Mouse (Mus musculus) heart, postnatal 4 days (tissue): ENCODE measurements around the gene Rybp. TPM values are rescaled to one million over a fixed set of nuclear protein-coding genes. Genes with fewer than 3 reads are reported as not detected.

ENCODE experiments used
- DNase-seq: peaks from one replicate; pipeline ENCODE4 v3.0.0; 2021
- total RNA-seq, 2 experiments: library from RNA; stranded (reverse); gene quantifications; 2 replicates each; pipeline ENCODE4 v1.2.3; 2021

The Rybp gene
- total RNA-seq, 2 experiments from 2014 or later = 23.9 to 28.1 TPM

DNA sequence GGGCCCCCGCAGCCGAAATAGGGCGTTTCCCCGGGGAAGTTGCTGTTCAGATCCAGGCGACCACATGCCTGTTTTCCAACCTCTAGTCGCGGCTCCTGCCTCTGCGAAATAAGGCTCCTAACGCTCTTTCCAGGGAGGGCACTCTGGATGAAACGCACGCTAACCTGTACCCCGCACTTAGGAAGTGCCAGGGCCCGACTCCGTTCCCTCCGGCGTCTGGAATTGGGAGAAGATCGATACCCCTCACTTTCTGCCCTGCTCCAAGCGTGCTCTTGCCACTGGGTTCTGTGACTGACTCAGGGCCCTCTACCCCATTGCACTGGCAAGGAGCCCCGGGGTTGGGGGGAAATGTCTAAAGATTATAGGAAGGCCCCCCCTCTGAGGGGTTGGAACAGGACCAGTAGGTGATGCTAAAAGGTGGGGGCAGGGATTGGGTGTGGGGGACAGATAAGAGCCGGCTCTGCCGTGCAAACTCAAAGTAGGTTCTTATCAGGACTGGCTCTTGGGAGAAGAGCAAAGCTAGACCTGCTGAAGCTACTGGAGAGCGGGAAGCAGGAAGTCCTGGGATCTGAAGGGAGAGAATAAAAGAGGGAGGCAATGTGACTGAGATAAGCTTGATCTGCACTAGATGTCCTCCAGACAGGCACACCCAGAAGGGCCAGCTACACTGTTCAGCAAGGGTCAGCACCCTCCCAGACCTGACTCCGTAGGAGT is 888 bp upstream of the Rybp start:
- peak; percentile 33 for DNase-seq

DNA sequence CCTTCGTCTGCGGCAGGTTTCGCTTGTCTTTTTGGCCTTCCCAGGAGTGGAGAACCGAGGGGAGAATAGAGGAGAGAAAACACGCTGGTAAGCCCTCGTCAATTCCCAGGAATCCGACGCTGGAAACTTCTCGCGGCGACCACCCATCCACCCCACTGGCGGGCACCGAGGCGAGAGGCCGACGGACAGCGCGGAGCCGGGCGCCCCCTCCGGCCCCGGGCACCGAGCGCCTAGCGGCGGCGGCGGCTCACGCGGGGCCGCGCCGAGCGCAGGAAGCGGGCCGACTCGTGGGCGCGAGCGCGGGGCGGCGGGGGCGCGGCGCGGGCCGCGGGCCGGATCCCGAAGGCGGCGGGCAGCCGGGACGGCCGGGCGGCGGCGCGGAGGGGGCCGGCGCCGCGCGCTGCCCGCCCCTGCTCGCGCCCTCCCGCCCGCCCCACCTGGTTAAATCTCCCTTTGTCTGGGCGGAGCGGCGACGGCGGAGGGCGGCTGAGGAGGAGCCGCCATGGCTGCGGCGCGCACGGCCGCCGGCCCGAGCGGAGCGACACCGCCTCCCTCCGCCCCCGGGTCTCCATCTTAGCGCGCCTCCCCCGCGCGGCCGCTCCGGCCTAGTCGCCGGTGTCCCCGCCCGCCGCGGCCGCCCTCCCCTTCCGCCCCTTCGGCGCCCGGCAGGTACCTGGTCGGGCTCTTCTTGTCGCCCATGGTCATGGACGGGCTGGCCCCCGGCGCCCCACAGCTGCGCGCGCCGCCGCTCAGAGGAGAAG is 532 bp downstream of the Rybp start:
- DNase-seq = peak; percentile 73

GRCm38 (mm10) chr6:100285985-100286572 is 1.2 kb downstream of the Rybp start:
- no peak for DNase-seq

GRCm38 (mm10) chr6:100278841-100279240 is 8.4 kb downstream of the Rybp start:
- DNase-seq = no peak

GRCm38 (mm10) chr6:100276344-100276743 is 10.9 kb downstream of the Rybp start:
- no peak for DNase-seq

DNA sequence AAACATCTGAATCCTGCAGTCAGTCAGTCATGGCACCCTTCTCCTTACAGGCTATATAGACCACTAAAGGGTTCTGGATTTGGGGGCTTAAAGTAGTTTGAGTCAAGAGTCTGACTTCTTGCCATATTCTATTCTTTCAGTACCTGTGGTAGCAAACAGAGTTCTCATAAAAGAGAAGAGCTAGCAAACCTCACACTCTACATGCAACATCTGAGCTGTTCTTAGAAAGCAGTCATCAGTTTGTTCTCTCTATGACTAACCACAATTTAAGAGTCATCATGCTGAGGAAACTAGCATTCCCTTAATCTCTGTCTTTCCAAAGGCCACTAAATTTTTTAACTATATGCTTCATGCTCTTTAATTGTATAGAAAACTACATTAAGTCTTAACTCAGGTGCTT is 11.6 kb downstream of the Rybp start:
- DNase-seq = no peak

DNA sequence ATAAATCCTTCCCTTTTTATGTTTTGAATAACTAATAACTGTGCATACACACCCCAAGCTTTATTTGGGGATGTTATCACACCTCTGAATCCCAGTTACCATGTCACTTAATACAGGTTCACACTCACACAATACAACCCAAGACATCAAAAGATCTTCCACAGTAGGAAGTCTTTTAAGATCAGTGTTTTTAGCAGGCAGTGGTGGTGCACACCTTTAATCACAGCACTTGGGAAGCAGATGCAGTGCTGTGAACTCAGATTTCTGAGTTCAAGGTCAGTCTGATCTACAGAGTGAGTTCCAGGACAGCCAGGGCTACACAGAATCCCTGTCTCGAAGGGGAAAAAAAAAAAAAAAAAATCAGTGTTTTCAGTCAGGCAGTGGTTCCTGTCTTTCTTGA is 13.7 kb downstream of the Rybp start:
- DNase-seq = no peak

- DNase-seq = no peak
Observed at GRCm38 (mm10) chr6:100271992-100272391, 15.3 kb downstream of the Rybp start.

DNA sequence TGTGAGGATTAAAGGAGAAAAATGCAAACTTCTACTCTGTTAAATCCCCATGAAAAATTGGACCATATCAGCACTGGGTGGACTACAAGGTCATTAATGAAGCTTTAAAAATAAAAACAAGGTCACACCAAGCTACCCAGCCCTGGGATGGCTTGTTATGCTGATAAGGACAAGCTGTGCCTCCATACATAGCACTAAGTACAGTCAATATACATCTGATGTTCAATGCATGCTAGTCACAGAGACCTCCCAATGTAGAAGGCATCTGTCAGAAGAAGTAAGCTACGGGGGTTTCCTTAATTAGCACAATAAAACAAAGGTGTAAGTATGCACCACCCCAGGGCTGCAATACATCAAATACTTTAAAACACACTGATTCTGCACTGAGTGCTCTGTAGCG is 16.5 kb downstream of the Rybp start:
- no peak for DNase-seq

DNA sequence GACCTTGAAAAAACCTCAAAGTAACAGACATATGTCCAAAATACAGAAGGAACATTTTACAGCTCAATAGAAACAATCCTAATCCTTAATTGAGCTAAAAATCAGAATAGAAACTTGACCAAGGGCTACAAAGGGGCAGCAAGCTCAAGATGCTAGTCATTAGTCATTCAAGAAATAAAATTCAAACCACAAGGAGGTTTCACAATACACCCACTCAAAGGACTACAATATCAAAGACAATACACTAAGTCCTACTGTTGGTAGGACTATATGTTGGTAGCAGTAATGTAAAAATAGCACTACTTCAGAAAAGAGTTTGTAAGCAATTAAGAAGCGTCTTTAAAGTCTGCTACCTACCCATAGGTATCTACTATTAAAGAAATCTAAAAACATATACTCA is 27.7 kb downstream of the Rybp start:
- DNase-seq = no peak

- DNase-seq = no peak
Observed at GRCm38 (mm10) chr6:100258278-100258677, 29.0 kb downstream of the Rybp start.

GRCm38 (mm10) chr6:100255411-100255810 is 31.9 kb downstream of the Rybp start:
- no peak for DNase-seq

- no peak for DNase-seq
Observed at GRCm38 (mm10) chr6:100254671-100255070, 32.6 kb downstream of the Rybp start.

- DNase-seq = no peak
Observed at GRCm38 (mm10) chr6:100244474-100244873, 42.8 kb downstream of the Rybp start.

- no peak for DNase-seq
Observed at GRCm38 (mm10) chr6:100235036-100235435, 52.2 kb downstream of the Rybp start.

GRCm38 (mm10) chr6:100233522-100233921 is 53.8 kb downstream of the Rybp start:
- no peak for DNase-seq

- no peak for DNase-seq
Observed at GRCm38 (mm10) chr6:100233061-100233460, 54.2 kb downstream of the Rybp start.

DNA sequence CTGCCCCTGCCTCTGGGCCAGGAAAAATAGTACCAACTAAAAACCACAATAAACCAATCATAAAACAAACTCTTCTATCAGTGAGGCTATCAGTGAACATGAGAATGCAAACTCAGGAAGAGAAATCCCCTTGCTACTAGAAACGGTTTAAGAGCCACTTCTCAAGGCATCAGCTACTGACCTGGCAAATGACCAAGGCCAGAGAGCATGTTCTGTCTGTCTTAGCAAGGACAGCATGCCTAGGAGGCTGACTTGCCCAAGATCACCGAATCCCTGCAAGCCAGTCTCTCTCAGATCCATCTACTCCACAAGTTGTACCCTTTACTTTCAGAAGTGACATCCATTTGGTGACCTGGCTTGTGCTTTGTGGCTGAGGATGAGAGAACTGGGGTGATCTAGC is 61.1 kb downstream of the Rybp start:
- DNase-seq = no peak

- DNase-seq = no peak
Observed at GRCm38 (mm10) chr6:100223932-100224331, 63.4 kb downstream of the Rybp start.

- no peak for DNase-seq
Observed at GRCm38 (mm10) chr6:100223435-100223834, 63.9 kb downstream of the Rybp start.

- no peak for DNase-seq
Observed at GRCm38 (mm10) chr6:100222927-100223326, 64.4 kb downstream of the Rybp start.

DNA sequence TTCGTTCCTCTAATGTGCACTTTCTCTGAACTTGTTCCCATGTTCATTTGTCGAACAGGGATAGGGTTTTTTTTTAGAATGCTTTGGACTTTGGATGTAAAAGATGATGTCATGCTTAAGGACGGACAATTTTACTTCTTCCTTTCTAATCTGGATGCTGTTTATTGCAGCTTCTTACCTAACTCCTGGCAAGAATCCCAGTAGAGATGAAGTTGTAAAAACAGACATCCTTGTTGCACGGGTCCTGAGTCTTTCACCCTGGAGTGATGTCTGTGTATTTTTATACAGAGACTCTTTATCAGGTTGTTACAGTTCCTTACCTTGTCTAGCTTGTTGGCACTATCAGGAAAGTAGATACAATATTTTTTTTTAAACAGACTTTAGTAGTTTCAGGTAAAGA is 65.5 kb downstream of the Rybp start:
- DNase-seq = no peak

DNA sequence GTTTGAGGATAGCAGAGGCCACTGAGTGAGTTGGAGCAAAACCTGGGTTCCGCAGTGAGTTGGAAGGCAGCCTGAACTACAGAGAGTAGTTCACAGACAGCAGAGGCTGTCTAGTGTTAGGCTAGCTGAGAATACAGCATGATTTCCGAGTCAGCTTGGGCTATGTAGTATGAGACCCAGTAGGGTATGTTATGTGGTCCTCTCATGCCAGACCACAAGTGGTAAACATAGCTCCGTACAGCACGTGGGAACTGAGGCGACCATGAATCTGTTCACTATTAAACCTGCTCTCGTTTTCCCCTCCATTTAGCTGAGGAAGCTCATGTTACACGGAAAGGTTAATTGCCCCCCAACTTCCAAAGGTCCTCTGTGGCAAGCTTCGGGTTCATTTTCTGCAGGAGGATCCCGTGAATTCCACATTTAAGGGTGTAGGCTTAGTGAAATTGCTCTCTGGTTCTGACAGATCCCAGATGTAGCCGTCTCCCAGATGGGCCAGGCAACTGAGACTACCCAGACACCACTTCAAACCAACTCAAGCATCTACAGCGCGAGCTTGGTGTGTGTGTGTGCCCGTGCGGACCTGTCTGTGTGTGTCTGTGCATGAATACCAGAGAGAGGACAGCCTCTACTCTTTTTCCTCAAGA is 66.2 kb downstream of the Rybp start:
- DNase-seq = no peak
